Mouse (Mus musculus) hindbrain, embryonic 15.5 days (tissue): Measurements from ENCODE around the gene Timp3. TPM values are rescaled to one million over a fixed set of nuclear protein-coding genes. Genes with fewer than 3 reads are reported as not detected.

Experiments
- ATAC-seq: fragments of 200-750 bp; cut with Nextera tagmentation; 2 replicates; pipeline ENCODE4 v1.8.0; 2017; ENCODE audit warnings: low read depth, moderate number of reproducible peaks, moderate TSS enrichment; ENCODE audit not compliant: low FRiP score
- H3K27ac ChIP-seq: fragments of 300-500 bp; sonication (generic); replicated peaks from 2 replicates; pipeline ENCODE4 v1.5.1; 2015; ENCODE audit warnings: mild to moderate bottlenecking, inconsistent platforms
- H3K27me3 ChIP-seq: fragments of 300-500 bp; sonication (generic); 2 replicates; pipeline ENCODE4 v1.6.1; 2015; ENCODE audit warnings: control low read depth, inconsistent platforms
- H3K36me3 ChIP-seq: fragments of 300-500 bp; sonication (generic); 2 replicates; pipeline ENCODE4 v1.6.1; 2015; ENCODE audit warnings: control low read depth, inconsistent platforms
- H3K4me1 ChIP-seq: fragments of 300-500 bp; sonication (generic); replicated peaks from 2 replicates; pipeline ENCODE4 v1.6.1; 2015; ENCODE audit warnings: control low read depth, inconsistent platforms
- H3K4me2 ChIP-seq: fragments of 300-500 bp; sonication (generic); 2 replicates; pipeline ENCODE4 v1.6.1; 2015; ENCODE audit warnings: moderate library complexity, mild to moderate bottlenecking, inconsistent platforms
- H3K4me3 ChIP-seq: fragments of 300-500 bp; sonication (generic); 2 replicates; pipeline ENCODE4 v1.5.1; 2015; ENCODE audit warnings: mild to moderate bottlenecking, inconsistent platforms
- H3K9ac ChIP-seq: fragments of 300-500 bp; sonication (generic); 2 replicates; pipeline ENCODE4 v1.6.1; 2015; ENCODE audit warnings: inconsistent platforms
- H3K9me3 ChIP-seq: fragments of 300-500 bp; sonication (generic); 2 replicates; pipeline ENCODE4 v1.6.1; 2016; ENCODE audit warnings: control low read depth, inconsistent platforms
- WGBS: fragments of 180-500 bp; shearing (Covaris S2); methylation state at CpG from one replicate; pipeline ENCODE4 v1.1.7; 2015; 5-methylcytosine and 5-hydroxymethylcytosine counted together
- polyA plus RNA-seq: library from polyadenylated mRNA; unstranded; fragments of >200 nt; fragmentation: Nextera tagmentation; extraction: Ambion mirVana; gene quantifications from 2 replicates; pipeline ENCODE4 v1.2.1, GENCODE M21; 2015

Timp3 gene
- polyA plus RNA-seq, result 42.2 and 47.0 TPM in 2 replicates

DNA sequence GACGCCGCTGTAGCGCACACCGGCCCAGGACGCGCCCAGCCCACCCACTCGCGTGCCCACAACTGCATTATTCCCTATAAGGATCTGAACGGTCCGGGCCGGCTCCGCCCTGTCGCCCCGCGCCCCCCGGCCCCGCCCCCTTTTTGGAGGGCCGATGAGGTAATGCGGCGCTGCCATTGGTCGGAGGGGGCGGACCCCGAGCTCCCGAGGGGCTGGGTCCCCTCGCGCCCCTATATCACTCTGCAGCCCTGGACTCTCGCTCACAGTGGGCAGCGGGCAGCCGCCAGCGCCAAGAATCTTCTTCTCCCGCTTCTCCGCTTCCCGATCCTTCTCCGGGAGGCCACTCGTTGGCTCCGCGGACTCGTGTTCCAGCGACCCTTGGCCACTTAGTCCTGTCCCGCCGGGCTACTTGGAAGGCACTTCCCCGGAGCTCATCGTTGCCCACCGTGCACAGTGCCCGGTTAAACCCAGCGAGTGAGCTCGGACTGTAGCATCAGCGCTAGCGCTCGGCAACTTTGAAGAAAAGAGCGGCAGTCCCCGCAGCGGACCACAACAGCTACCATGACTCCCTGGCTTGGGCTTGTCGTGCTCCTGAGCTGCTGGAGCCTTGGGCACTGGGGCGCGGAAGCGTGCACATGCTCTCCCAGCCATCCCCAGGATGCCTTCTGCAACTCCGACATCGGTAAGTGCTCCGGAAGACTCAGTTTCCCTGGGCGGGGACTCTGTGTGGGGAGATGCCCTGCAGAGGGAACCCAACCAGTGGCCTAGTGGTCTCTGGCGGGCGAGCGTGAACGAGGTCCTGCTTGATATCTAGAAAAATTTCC, at the start of gene Timp3:
Timp3 (plus strand) TSS at position 80 of the 824 bp plus-strand sequence.
- WGBS, result under 1% methylated on average over 52 of the region's 65 CpGs
- peak within 1 kb of the TSS; percentile 54 for H3K27ac ChIP-seq
- peak; percentile 75 for ATAC-seq
- peak within 1 kb of the TSS; percentile 59 for H3K9ac ChIP-seq
- H3K4me3 ChIP-seq, result peak within 1 kb of the TSS; percentile 45
- H3K27me3 ChIP-seq, result peaks cover 5% of the 10 kb centered on the region
- no peaks in the 10 kb centered on the region for H3K9me3 ChIP-seq
- peak within 1 kb of the TSS; percentile 79 for H3K4me2 ChIP-seq
- H3K36me3 ChIP-seq, result no peaks in the 10 kb centered on the region
- peaks cover 51% of the 10 kb centered on the region for H3K4me1 ChIP-seq

DNA sequence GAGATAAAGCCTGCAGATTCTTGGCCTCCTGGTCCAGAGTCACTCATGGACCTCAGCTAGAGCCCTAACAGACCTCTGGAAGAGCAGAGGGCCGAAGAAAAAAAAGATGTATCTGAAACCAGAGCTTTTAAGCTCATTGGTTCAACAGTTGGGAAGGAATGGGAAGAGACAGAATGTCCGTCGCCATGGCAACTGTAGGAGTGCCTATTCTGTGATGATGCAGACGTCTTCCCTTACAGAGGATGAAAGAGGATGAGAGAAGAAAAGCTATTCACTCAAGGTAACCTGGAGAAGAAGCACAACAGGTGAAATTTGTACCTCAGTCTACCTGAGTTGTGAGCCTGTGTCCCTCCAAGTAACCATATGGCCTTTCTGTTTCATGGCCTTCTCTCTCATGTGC, 44.0 kb upstream of the Timp3 start:
- ATAC-seq, result no peak
- Histone ChIP-seq H3K9me3 (no peaks in the 10 kb centered on the region), H3K4me1 (peaks cover 11% of the 10 kb centered on the region), H3K4me3 (no peak overlapping the region), H3K27ac (0 out of 2 replicates have a peak overlapping the region, but pooled peaks have one; percentile 8), H3K27me3 (no peaks in the 10 kb centered on the region), H3K9ac (no peak overlapping the region), H3K4me2 (no peak overlapping the region), H3K36me3 (no peaks in the 10 kb centered on the region)
- WGBS, result 47% methylated on average over 4 of the region's 4 CpGs

DNA sequence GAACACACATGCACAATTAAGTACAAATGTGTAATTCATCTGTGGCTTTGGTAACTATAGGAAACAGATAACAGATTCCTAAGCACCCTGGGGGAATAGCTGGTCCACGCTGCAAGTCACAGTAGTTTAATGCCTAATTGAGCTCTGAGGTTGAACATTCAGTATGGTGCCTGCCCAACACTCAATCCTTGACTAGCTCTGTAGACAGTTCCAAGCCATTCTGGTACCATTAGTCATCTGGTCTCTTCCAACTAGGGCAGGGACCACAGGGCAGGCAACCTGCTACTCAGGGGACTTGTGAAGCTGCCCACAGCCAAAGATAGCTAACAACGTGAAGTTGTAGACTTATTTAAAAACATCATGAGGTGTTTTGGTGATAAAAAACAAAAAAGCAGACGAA, 43.1 kb upstream of the Timp3 start:
- no peaks in the 10 kb centered on the region for H3K9me3 ChIP-seq
- no peak overlapping the region for H3K4me2 ChIP-seq
- H3K36me3 ChIP-seq, result no peaks in the 10 kb centered on the region
- H3K4me1 ChIP-seq, result peaks cover 11% of the 10 kb centered on the region
- WGBS, result 76% methylated on average over 3 of the region's 3 CpGs
- no peak overlapping the region for H3K27ac ChIP-seq
- no peak overlapping the region for H3K9ac ChIP-seq
- H3K27me3 ChIP-seq, result no peaks in the 10 kb centered on the region
- no peak overlapping the region for H3K4me3 ChIP-seq
- no peak for ATAC-seq

DNA sequence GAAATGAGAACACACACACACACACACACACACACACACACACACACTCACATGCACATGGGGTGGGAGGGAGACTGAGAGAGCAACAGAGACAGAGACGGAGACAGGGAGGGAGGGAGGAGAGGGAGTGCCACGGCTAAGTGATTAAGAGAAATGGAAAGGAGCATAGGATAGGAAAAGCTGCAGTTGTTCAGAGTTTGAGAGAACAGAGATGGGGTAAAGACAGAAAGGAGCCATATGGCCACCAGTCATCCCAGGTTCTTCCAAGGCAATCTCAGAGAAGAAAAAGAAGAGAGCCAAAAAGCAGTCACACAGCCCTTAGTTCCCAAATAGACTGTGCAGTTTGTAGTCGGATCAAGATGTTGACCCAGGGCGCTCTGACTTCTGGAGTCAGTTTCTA, 42.1 kb upstream of the Timp3 start:
- Histone ChIP-seq H3K4me1 (peaks cover 11% of the 10 kb centered on the region), H3K4me3 (no peak overlapping the region), H3K36me3 (no peaks in the 10 kb centered on the region), H3K27ac (no peak overlapping the region), H3K9me3 (no peaks in the 10 kb centered on the region), H3K27me3 (no peaks in the 10 kb centered on the region), H3K9ac (no peak overlapping the region), H3K4me2 (no peak overlapping the region)
- 82% methylated on average over 4 of the region's 4 CpGs for WGBS
- no peak for ATAC-seq

DNA sequence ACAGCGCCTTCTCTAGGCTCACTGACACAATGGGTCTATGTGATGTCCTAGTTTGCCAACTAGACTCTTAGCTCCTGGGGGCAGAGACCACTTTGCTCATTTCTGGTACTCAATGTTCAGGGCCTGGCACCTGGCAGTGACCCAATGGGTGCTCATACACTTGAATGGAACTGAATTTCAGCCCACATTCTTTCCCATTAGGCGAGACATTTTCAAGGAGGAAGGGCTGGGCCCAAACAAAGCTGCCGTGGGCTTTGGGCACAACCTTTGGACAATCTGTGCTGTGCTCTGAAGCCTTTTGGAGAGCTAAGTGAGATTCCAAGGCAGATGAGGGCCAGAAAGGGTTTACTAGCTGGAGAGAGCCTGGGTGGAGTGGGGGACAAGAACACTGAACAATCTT, 41.2 kb upstream of the Timp3 start:
- Histone ChIP-seq H3K9me3 (no peaks in the 10 kb centered on the region), H3K27ac (no peak overlapping the region), H3K27me3 (no peaks in the 10 kb centered on the region), H3K4me1 (peaks cover 11% of the 10 kb centered on the region), H3K9ac (no peak overlapping the region), H3K4me2 (no peak overlapping the region), H3K4me3 (no peak overlapping the region), H3K36me3 (no peaks in the 10 kb centered on the region)
- ATAC-seq, result no peak
- WGBS, result 80% methylated on average over 3 of the region's 3 CpGs

DNA sequence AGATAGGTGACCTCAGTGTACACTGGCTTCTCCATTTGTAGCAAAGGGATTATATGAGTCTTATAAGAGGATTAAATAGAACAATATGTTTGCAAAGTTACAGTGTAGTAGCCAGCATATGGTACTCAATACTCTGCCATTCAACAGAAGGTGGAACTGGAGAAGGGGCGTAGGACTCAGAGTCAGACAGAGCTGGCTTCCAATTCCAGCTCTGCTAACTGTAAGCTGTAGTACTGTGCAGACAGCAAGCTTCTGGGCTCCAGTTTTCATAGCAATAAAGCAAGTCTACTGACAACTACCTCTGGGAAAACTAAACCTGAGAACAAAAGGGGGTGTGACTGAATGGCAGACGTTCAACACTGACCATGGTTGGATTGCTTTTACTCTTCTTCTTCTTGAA, 38.4 kb upstream of the Timp3 start:
- WGBS, result 83% methylated on average over 2 of the region's 2 CpGs
- H3K4me1 ChIP-seq, result no peaks in the 10 kb centered on the region
- no peaks in the 10 kb centered on the region for H3K27me3 ChIP-seq
- no peak overlapping the region for H3K4me3 ChIP-seq
- no peak for ATAC-seq
- no peak overlapping the region for H3K27ac ChIP-seq
- no peak overlapping the region for H3K9ac ChIP-seq
- no peak overlapping the region for H3K4me2 ChIP-seq
- no peaks in the 10 kb centered on the region for H3K36me3 ChIP-seq
- no peaks in the 10 kb centered on the region for H3K9me3 ChIP-seq

DNA sequence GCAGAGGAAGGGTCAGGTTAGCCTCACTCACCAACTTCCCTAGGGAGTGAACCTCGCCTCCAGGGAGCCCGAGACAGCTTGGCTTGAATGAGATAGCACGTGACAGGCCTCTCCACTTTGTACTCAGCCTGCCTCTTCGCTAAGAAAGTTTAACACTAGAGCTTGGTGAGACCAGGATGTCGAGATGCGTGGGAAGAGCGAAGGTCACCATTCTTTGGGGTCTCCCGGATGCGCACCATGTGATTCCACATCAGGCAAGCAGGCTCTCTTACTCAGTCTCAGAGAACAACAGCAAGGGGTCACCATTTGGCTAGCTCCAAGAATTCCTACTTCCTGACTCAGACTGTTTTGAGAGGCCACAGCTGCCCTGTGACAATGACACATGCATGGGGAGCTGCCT, 35.6 kb upstream of the Timp3 start:
- Histone ChIP-seq H3K36me3 (no peaks in the 10 kb centered on the region), H3K4me3 (no peak overlapping the region), H3K27me3 (no peaks in the 10 kb centered on the region), H3K4me1 (no peaks in the 10 kb centered on the region), H3K4me2 (no peak overlapping the region), H3K27ac (no peak overlapping the region), H3K9me3 (no peaks in the 10 kb centered on the region), H3K9ac (no peak overlapping the region)
- ATAC-seq, result no peak
- 83% methylated on average over 9 of the region's 9 CpGs for WGBS

DNA sequence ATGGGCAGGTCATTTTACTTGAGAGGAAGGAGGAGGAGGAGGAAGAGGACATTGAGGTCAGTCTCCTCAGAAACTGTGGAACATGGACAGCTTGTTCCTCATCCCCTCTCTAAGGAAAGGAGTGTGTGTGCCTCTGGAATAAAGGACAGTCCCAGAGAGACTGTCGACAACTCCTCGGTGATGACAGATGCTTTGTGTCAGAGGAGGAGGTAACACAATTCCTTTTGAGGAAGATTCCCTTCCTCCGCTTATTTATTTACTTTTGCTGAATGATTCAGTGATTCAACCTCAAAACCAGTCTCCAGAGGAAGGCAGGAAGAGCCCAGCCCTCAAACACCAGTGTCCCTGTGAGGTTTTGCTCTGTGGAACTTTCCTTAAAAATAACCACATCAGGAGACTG, 29.9 kb upstream of the Timp3 start:
- Histone ChIP-seq H3K9ac (no peak overlapping the region), H3K4me2 (no peak overlapping the region), H3K4me3 (no peak overlapping the region), H3K4me1 (no peaks in the 10 kb centered on the region), H3K27me3 (no peaks in the 10 kb centered on the region), H3K36me3 (no peaks in the 10 kb centered on the region), H3K27ac (no peak overlapping the region), H3K9me3 (no peaks in the 10 kb centered on the region)
- no peak for ATAC-seq
- WGBS, result 75% methylated on average over 3 of the region's 3 CpGs

DNA sequence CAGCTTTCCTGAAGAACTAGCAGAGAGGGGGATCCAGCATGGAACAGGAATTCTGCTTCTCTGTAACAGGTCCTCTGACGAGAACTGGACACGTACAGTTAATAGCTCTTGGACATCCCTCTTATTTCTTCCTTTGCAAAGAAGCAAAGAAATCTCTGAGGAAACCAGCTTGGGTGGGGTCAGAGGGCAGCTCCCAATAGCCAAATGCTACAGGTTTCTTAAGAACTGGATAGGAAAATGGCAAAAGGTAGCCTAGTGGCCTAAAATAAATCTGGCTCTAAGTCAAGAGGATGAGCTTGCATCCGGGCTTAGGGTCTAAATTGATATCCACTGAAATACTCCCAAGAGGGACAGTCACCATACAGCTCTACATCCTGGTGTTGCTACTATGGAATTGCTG, 27.3 kb upstream of the Timp3 start:
- Histone ChIP-seq H3K36me3 (no peaks in the 10 kb centered on the region), H3K9me3 (no peaks in the 10 kb centered on the region), H3K4me2 (no peak overlapping the region), H3K9ac (no peak overlapping the region), H3K27me3 (no peaks in the 10 kb centered on the region), H3K27ac (no peak overlapping the region), H3K4me1 (no peaks in the 10 kb centered on the region), H3K4me3 (no peak overlapping the region)
- WGBS, result 94% methylated on average over 3 of the region's 3 CpGs
- ATAC-seq, result no peak

DNA sequence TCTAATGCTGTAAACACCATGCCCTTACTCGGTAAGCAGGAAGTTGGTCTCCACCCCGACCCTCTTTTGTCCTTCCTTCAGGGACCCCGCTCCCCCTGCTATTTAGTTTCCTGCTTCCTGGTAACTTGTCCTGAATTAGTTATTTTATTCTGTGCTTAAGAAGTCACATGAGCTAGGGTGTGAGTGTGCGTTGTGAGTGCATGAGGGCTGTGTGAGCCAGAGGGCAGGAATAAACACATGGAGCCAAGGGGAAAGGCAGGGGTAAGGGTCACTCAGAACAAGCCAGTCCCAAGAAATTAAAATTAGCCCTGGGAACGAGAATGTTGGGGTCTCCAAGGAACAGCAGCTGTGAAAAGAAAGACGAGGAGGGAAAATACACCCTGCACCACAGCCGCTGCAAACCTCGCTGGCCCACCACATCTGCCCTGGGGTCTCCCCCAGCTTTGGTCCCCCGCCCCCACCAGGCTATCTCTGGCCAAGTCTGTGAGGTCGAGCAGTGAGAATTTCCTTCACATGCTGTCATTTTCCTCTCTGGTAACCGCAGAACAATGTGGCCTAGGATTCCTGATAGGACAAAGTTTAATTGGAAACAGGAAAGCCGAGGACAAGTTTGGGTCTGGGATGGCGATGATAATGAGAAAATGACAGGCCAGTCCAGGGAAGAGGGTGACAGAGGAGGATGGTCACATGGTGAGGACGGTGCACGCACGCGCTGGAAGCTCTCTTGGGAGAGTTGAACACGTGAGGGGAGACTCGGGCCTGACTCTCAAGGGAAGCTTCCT, 26.6 kb upstream of the Timp3 start:
- no peak overlapping the region for H3K4me3 ChIP-seq
- H3K27ac ChIP-seq, result no peak overlapping the region; the same call in 1 of the 2 replicates
- H3K36me3 ChIP-seq, result no peaks in the 10 kb centered on the region
- H3K9me3 ChIP-seq, result no peaks in the 10 kb centered on the region
- no peaks in the 10 kb centered on the region for H3K4me1 ChIP-seq
- WGBS, result 74% methylated on average over 19 of the region's 19 CpGs
- H3K9ac ChIP-seq, result no peak overlapping the region
- no peaks in the 10 kb centered on the region for H3K27me3 ChIP-seq
- no peak overlapping the region for H3K4me2 ChIP-seq
- no peak for ATAC-seq

DNA sequence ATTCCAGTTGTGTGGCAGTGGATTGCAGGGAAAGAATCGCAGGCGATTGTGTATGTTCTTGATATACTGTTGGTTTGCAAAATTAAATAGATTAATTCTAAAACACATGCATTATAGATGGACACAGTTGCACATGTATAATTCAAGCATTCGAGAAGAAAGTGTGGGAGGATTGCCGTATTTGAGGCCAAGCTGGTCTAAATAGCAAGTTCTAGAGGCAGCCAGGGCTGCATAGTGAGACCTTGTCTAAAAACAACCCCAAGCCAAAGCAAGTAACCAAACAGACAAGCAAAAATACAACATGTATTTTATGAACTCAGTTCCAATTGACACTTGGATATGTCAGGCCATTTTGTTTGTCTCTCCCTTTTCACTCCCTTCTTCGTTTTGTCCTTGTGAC, 24.6 kb upstream of the Timp3 start:
- Histone ChIP-seq H3K9me3 (no peaks in the 10 kb centered on the region), H3K4me2 (no peak overlapping the region), H3K27me3 (no peaks in the 10 kb centered on the region), H3K36me3 (no peaks in the 10 kb centered on the region), H3K27ac (no peak overlapping the region), H3K9ac (no peak overlapping the region), H3K4me1 (no peaks in the 10 kb centered on the region), H3K4me3 (no peak overlapping the region)
- WGBS, result 87% methylated on average over 5 of the region's 5 CpGs
- no peak for ATAC-seq

DNA sequence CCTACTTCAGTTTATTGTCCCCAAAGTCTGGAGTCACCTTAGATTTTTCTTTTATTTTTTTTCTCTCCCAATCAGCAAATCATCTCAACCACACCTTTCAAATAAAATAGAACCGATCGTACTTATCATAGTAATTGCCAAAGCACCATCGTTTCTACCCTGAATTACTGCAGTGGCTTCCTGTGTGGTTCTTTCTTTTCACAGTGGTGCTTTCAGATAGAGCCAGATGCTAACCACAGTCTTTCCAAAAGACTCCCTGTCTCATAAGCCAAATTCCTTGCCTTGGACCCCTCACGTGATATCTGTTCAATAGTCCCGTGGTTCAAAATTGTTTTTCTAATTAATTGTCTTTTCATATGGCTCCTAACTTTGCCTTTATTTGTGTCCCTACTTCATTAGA, 22.8 kb upstream of the Timp3 start:
- no peaks in the 10 kb centered on the region for H3K27me3 ChIP-seq
- ATAC-seq, result no peak
- H3K36me3 ChIP-seq, result no peaks in the 10 kb centered on the region
- H3K4me1 ChIP-seq, result no peaks in the 10 kb centered on the region
- no peak overlapping the region for H3K27ac ChIP-seq
- WGBS, result 93% methylated on average over 5 of the region's 5 CpGs
- H3K4me2 ChIP-seq, result no peak overlapping the region
- H3K4me3 ChIP-seq, result no peak overlapping the region
- no peak overlapping the region for H3K9ac ChIP-seq
- no peaks in the 10 kb centered on the region for H3K9me3 ChIP-seq
